Mouse (Mus musculus) bone marrow macrophage, adult 2 months (primary cell): ENCODE results near the gene Chchd1.

Experiments used
- CTCF ChIP-seq: IDR thresholded peaks from 2 replicates; pipeline ENCODE4 v1.5.1; 2012; ENCODE audit warnings: low read depth, mild to moderate bottlenecking, low read length, moderate library complexity
- POLR2A ChIP-seq: IDR thresholded peaks from 2 replicates; pipeline ENCODE4 v1.6.1; 2012; ENCODE audit warnings: mild to moderate bottlenecking, low read depth, low read length, borderline replicate concordance

DNA sequence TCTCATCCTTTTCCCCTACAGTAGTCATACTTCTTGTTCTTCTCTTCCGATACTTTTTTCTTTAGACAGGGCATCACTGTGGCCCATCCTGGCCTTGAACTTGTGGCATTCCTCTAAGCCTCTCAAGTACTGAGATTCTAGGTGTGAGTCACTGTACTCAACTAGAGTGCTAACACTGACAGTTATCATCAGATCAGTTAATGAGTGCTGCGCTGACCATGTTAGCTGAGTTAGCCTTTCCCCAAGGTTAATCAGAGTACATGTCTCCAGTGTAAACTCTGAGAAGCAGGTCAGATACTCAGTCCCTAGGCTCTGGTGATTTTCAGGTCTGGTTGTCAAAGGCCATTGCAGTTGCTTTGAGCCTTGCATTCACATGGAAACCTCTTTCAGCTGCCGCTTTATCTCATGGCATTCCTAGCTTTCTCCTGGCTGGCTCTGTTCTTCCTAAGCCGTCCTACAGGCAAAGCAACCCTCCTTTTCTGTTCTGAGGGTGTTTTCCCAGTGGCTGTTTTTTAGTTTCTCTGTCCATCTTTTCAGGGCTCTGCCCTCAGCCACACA is 46.8 kb downstream of the Chchd1 start:
- no peak for TF ChIP-seq POLR2A
- no peak for TF ChIP-seq CTCF
